Mouse (Mus musculus) liver, adult 2 months (tissue): ENCODE measurements around the gene Nedd4.

Experiments
- CTCF ChIP-seq: fragments of 200-500 bp; IDR thresholded peaks from 2 replicates; pipeline ENCODE4 v1.5.1; 2011; ENCODE audit warnings: low read depth, low read length, control low read depth
- POLR2A ChIP-seq: fragments of 200-500 bp; IDR thresholded peaks from 2 replicates; pipeline ENCODE4 v1.6.1; 2011; ENCODE audit warnings: low read length, control low read depth; ENCODE audit not compliant: insufficient read depth; ENCODE audit errors: extremely low read depth

DNA sequence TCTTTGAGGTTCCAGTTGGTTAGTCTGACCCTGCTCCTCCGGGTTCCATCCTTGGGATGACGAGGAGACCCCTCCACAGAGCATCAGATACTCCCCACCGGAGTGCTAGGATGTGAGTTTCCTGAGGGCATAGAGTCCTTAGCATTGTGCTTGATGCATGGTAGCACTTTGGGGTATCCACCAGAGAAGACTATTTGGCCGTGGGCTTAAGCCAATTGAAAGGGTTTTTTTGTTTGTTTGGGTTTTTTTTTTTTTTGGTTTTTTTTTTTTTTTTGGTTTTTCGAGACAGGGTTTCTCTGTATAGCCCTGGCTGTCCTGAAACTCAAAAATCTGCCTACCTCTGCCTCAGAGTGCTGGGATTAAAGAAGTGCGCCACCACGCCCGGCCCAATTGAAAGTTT lies 24.9 kb upstream of the Nedd4 start:
- TF ChIP-seq POLR2A (no peak), CTCF (no peak)
